Mouse (Mus musculus): ENCODE data around the gene Me1. TPM values are rescaled to one million over a fixed set of nuclear protein-coding genes. Genes with fewer than 3 reads are reported as not detected.

Me1 gene
- polyA plus RNA-seq, 1 experiment, result 153 TPM

- no peak for TF ChIP-seq CTCF (conservative IDR thresholded peaks at IDR 0.05; ENCODE audit: insufficient read depth, insufficient read length, low read depth, low read length)
- TF ChIP-seq POLR2A (IDR thresholded peaks at IDR 0.05; ENCODE audit: low read depth, low read length), result no peak
- 90% methylated on average over 10 of the region's 10 CpGs for whole genome bisulfite sequencing
- no peak for DNase-seq
- Histone ChIP-seq H3K4me1 (ENCODE audit: control insufficient read depth, insufficient read depth, low read length) (no peaks in the 10 kb centered on the region), H3K27me3 (replicated peaks; ENCODE audit: control insufficient read depth, insufficient read depth, low read length) (no peaks in the 10 kb centered on the region), H3K36me3 (ENCODE audit: control insufficient read depth, insufficient read depth, low read length) (no peaks in the 10 kb centered on the region), H3K4me3 (ENCODE audit: insufficient read depth, low read depth, low read length) (no peak overlapping the region), H3K27ac (ENCODE audit: insufficient read depth, low read depth, low read length) (no peak overlapping the region)
Observed at GRCm38 (mm10) chr9:86627745-86628496, 67.8 kb downstream of the Me1 start.

DNA sequence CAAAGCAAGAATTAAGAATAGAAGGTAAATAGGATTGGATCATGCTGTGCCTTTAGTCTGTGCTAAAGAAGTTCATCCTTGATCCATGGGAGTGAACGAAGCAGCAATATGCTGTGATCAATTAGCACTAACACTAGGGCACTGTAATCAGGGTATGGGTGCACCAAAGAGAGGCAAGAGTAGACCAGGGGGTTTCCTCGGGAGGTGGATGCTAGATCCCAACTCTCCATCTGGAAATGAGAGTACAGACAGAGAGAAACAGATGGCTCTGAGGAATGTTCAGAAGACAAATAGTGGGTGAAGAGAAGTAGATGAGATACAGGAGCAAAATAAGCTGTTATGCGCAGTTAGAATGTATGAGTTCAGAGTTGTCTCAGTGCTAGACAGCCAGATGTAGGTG, 68.8 kb downstream of the Me1 start:
- Histone ChIP-seq H3K36me3 (ENCODE audit: control insufficient read depth, insufficient read depth, low read length) (no peaks in the 10 kb centered on the region; the same call in 1 of the 2 replicates), H3K4me3 (ENCODE audit: insufficient read depth, low read depth, low read length) (no peak overlapping the region), H3K27ac (ENCODE audit: insufficient read depth, low read depth, low read length) (no peak overlapping the region), H3K27me3 (replicated peaks; ENCODE audit: control insufficient read depth, insufficient read depth, low read length) (no peaks in the 10 kb centered on the region), H3K4me1 (ENCODE audit: control insufficient read depth, insufficient read depth, low read length) (no peaks in the 10 kb centered on the region)
- TF ChIP-seq POLR2A (IDR thresholded peaks at IDR 0.05; ENCODE audit: low read depth, low read length) (no peak), CTCF (conservative IDR thresholded peaks at IDR 0.05; ENCODE audit: insufficient read depth, insufficient read length, low read depth, low read length) (no peak)
- WGBS, result 86% methylated on average over 3 of the region's 3 CpGs
- no peak for DNase-seq

DNA sequence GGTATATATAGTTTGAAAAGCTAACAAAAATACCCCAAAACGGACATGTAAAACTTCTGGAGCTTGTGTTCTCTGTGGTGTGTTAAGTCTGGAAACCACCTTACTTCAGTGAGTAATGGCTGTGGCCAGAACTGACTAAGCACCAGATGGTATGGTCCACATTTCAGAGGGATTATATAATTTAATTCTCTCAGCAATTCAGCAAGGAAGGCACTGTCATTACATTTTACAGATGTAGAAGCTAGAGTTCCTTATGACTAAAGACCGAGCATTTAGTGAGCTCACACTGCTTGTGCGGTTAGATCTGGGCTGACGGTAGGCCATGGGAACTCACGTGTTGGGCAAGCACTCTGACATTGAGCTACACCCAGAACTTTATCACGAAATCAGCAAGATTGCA, 71.0 kb downstream of the Me1 start:
- TF ChIP-seq CTCF (conservative IDR thresholded peaks at IDR 0.05; ENCODE audit: insufficient read depth, insufficient read length, low read depth, low read length) (no peak), POLR2A (IDR thresholded peaks at IDR 0.05; ENCODE audit: low read depth, low read length) (no peak)
- Histone ChIP-seq H3K27ac (ENCODE audit: insufficient read depth, low read depth, low read length) (no peak overlapping the region), H3K4me3 (ENCODE audit: insufficient read depth, low read depth, low read length) (no peak overlapping the region), H3K27me3 (replicated peaks; ENCODE audit: control insufficient read depth, insufficient read depth, low read length) (no peaks in the 10 kb centered on the region), H3K4me1 (ENCODE audit: control insufficient read depth, insufficient read depth, low read length) (no peaks in the 10 kb centered on the region), H3K36me3 (ENCODE audit: control insufficient read depth, insufficient read depth, low read length) (no peaks in the 10 kb centered on the region; the same call in 1 of the 2 replicates)
- DNase-seq, result no peak
- 89% methylated on average over 6 of the region's 6 CpGs for WGBS

- Histone ChIP-seq H3K4me1 (ENCODE audit: control insufficient read depth, insufficient read depth, low read length) (no peaks in the 10 kb centered on the region), H3K4me3 (ENCODE audit: insufficient read depth, low read depth, low read length) (no peak overlapping the region), H3K36me3 (ENCODE audit: control insufficient read depth, insufficient read depth, low read length) (no peaks in the 10 kb centered on the region; the same call in 1 of the 2 replicates), H3K27ac (ENCODE audit: insufficient read depth, low read depth, low read length) (no peak overlapping the region), H3K27me3 (replicated peaks; ENCODE audit: control insufficient read depth, insufficient read depth, low read length) (no peaks in the 10 kb centered on the region)
- 74% methylated on average over 12 of the region's 12 CpGs for WGBS
- no peak for DNase-seq
- TF ChIP-seq POLR2A (IDR thresholded peaks at IDR 0.05; ENCODE audit: low read depth, low read length) (no peak), CTCF (conservative IDR thresholded peaks at IDR 0.05; ENCODE audit: insufficient read depth, insufficient read length, low read depth, low read length) (no peak)
Observed at GRCm38 (mm10) chr9:86624039-86624438, 71.7 kb downstream of the Me1 start.

DNA sequence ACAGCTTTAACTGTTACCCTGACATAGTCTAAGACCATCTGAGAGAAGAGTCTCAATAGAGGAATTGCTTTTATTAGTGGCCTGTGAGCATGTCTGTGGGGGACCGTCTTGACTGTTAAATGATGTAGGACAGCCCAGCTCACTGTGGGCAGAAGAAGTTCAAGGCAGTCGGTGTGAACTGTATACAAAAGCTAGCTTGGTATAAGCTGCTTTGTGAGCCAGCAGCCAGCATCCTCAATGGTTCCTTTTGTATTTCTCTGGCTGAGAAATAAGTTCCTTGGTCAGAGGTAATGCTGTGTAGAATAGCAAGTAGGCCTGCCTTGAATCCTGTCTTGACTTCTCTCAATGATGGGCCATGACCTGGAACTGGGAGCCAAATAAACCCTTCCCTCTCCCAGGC, 73.7 kb downstream of the Me1 start:
- Histone ChIP-seq H3K27ac (ENCODE audit: insufficient read depth, low read depth, low read length) (no peak overlapping the region), H3K36me3 (ENCODE audit: control insufficient read depth, insufficient read depth, low read length) (no peaks in the 10 kb centered on the region; the same call in 1 of the 2 replicates), H3K4me3 (ENCODE audit: insufficient read depth, low read depth, low read length) (no peak overlapping the region), H3K4me1 (ENCODE audit: control insufficient read depth, insufficient read depth, low read length) (no peaks in the 10 kb centered on the region), H3K27me3 (replicated peaks; ENCODE audit: control insufficient read depth, insufficient read depth, low read length) (no peaks in the 10 kb centered on the region)
- DNase-seq, result no peak
- WGBS, result 88% methylated on average over 2 of the region's 2 CpGs
- TF ChIP-seq POLR2A (IDR thresholded peaks at IDR 0.05; ENCODE audit: low read depth, low read length), result no peak
- no peak for TF ChIP-seq CTCF (conservative IDR thresholded peaks at IDR 0.05; ENCODE audit: insufficient read depth, insufficient read length, low read depth, low read length)

DNA sequence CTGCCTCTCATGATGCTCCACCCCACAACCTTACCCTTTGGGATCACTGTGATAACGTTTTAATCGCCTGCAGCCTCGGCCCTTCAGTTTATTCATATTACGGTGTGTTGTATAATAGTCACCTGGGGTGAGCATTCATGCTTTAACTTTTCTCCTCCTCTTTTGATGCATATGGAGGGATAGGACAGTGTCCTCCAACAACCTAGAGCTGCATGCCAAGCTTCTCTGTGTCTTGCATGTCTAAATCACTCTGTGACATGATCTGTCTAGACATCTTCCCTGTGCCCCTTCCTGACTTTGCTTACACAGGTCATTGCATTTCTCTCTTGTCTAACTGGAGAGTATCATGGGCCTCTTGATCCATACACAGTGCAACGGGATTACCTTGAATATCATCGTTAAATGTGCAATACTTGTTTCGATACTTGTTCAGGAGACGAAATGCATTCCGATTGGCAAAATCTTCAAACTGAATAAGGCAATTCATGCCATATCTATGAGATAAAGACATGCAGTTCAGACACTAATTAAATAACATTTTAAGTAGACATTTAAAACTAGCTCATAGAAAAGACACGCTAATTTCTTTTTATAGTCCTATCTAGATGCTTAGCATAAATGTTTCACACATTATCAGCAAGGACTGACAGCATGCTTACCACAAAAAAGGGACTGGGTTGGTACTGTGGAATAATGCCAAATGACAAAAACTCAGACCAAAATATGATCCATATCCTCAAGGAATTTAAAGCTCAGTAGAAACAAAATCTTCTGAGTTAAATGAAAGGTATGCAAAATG, 76.2 kb downstream of the Me1 start:
- no peaks in the 10 kb centered on the region for H3K27me3 ChIP-seq (replicated peaks; ENCODE audit: control insufficient read depth, insufficient read depth, low read length)
- TF ChIP-seq CTCF (conservative IDR thresholded peaks at IDR 0.05; ENCODE audit: insufficient read depth, insufficient read length, low read depth, low read length) (no peak), POLR2A (IDR thresholded peaks at IDR 0.05; ENCODE audit: low read depth, low read length) (no peak)
- no peaks in the 10 kb centered on the region; the same call in 1 of the 2 replicates for H3K36me3 ChIP-seq (ENCODE audit: control insufficient read depth, insufficient read depth, low read length)
- no peak overlapping the region for H3K4me3 ChIP-seq (ENCODE audit: insufficient read depth, low read depth, low read length)
- whole genome bisulfite sequencing, result 72% methylated on average over 10 of the region's 10 CpGs
- no peaks in the 10 kb centered on the region for H3K4me1 ChIP-seq (ENCODE audit: control insufficient read depth, insufficient read depth, low read length)
- no peak overlapping the region for H3K27ac ChIP-seq (ENCODE audit: insufficient read depth, low read depth, low read length)
- DNase-seq, result no peak

All from kidney, adult 2 months (tissue).